Mouse (Mus musculus): Measurements from ENCODE around the gene Ggact. TPM values are rescaled to one million over a fixed set of nuclear protein-coding genes. Genes with fewer than 3 reads are reported as not detected.

The Ggact gene
- polyA plus RNA-seq, 1 experiment from 2014 or later, result 17.0 TPM

- no peak overlapping the region for H3K4me3 ChIP-seq (replicated peaks)
- no peaks in the 10 kb centered on the region for H3K4me1 ChIP-seq
- no peak overlapping the region for H3K9ac ChIP-seq
- no peaks in the 10 kb centered on the region for H3K27me3 ChIP-seq
- no peak overlapping the region for H3K27ac ChIP-seq
- H3K36me3 ChIP-seq, result no peaks in the 10 kb centered on the region
- no peak overlapping the region for H3K4me2 ChIP-seq
- no peaks in the 10 kb centered on the region for H3K9me3 ChIP-seq (replicated peaks)
- ATAC-seq (replicated peaks; ENCODE audit: low FRiP score), result no peak
- WGBS, result 62% methylated on average over 7 of the region's 7 CpGs
These were observed 123.4 kb downstream of the Ggact start for GRCm38 (mm10) chr14:122790111-122790510.

GRCm38 (mm10) chr14:122788199-122788598 lies 125.4 kb downstream of the Ggact start:
- no peak overlapping the region for H3K4me3 ChIP-seq (replicated peaks)
- no peak overlapping the region for H3K4me2 ChIP-seq
- no peak overlapping the region for H3K9ac ChIP-seq
- H3K36me3 ChIP-seq, result no peaks in the 10 kb centered on the region
- H3K9me3 ChIP-seq (replicated peaks), result no peaks in the 10 kb centered on the region
- no peak overlapping the region for H3K27ac ChIP-seq
- no peak for ATAC-seq (replicated peaks; ENCODE audit: low FRiP score)
- no peaks in the 10 kb centered on the region for H3K4me1 ChIP-seq
- WGBS, result 60% methylated on average over 2 of the region's 2 CpGs
- no peaks in the 10 kb centered on the region for H3K27me3 ChIP-seq

GRCm38 (mm10) chr14:122784701-122785100 lies 128.9 kb downstream of the Ggact start:
- Histone ChIP-seq H3K27me3 (no peaks in the 10 kb centered on the region), H3K4me2 (no peak overlapping the region), H3K27ac (no peak overlapping the region), H3K9me3 (replicated peaks) (no peaks in the 10 kb centered on the region), H3K4me3 (replicated peaks) (no peak overlapping the region), H3K4me1 (no peaks in the 10 kb centered on the region), H3K9ac (no peak overlapping the region), H3K36me3 (no peaks in the 10 kb centered on the region)
- WGBS, result 66% methylated on average over 4 of the region's 4 CpGs
- no peak for ATAC-seq (replicated peaks; ENCODE audit: low FRiP score)

GRCm38 (mm10) chr14:122766448-122766847 lies 147.1 kb downstream of the Ggact start:
- WGBS, result 94% methylated on average over 5 of the region's 5 CpGs
- no peaks in the 10 kb centered on the region for H3K9me3 ChIP-seq (replicated peaks)
- no peak for ATAC-seq (replicated peaks; ENCODE audit: low FRiP score)
- H3K4me2 ChIP-seq, result no peak overlapping the region
- no peaks in the 10 kb centered on the region for H3K4me1 ChIP-seq
- no peak overlapping the region for H3K4me3 ChIP-seq (replicated peaks)
- no peaks in the 10 kb centered on the region for H3K36me3 ChIP-seq
- H3K27me3 ChIP-seq, result no peaks in the 10 kb centered on the region
- H3K9ac ChIP-seq, result no peak overlapping the region
- no peak overlapping the region for H3K27ac ChIP-seq

Other genes starting within 250 kb of the Ggact start
- gene Tmtc4, start 70.3 kb upstream of the Ggact start, polyA plus RNA-seq (2015; fragmentation: Nextera tagmentation; extraction: Ambion mirVana), result 37.2 and 37.9 TPM in 2 replicates

Data from kidney, embryonic 15.5 days (tissue).